Mouse (Mus musculus): ENCODE data around the gene Cntnap4. TPM values are rescaled to one million over a fixed set of nuclear protein-coding genes. Genes with fewer than 3 reads are reported as not detected.

Cntnap4 gene
- total and polyA plus RNA-seq, 3 experiments: not detected

GRCm38 (mm10) chr8:112803058-112803457 is 233.2 kb downstream of the Cntnap4 start:
- no peaks in the 10 kb centered on the region for H3K27me3 ChIP-seq (ENCODE audit: control insufficient read depth in 1 of 2, insufficient read depth in 2 of 2, low read length in 2 of 2)
- no peak overlapping the region for H3K4me3 ChIP-seq (ENCODE audit: control insufficient read depth in 1 of 2, insufficient read depth in 1 of 2, low read depth in 2 of 2, low read length in 2 of 2)
- TF ChIP-seq MYC (IDR thresholded peaks at IDR 0.05; ENCODE audit: low read depth, low read length): no peak
- no peak for TF ChIP-seq KAT2A (conservative IDR thresholded peaks at IDR 0.05; ENCODE audit: low read depth, low read length)
- TF ChIP-seq GABPA (IDR thresholded peaks at IDR 0.05; ENCODE audit: low read depth, low read length): no peak
- no peak for TF ChIP-seq ZNF384 (IDR thresholded peaks at IDR 0.05; ENCODE audit: low read depth, low read length)
- no peak for TF ChIP-seq BHLHE40 (IDR thresholded peaks at IDR 0.05; ENCODE audit: borderline replicate concordance, low read depth, low read length)
- TF ChIP-seq MAX (IDR thresholded peaks at IDR 0.05; ENCODE audit: low read length): no peak
- no peak for TF ChIP-seq SMC3 (IDR thresholded peaks at IDR 0.05; ENCODE audit: low read depth, low read length)
- no peak for TF ChIP-seq CHD2 (IDR thresholded peaks at IDR 0.05; ENCODE audit: low read length)
- TF ChIP-seq UBTF (IDR thresholded peaks at IDR 0.05; ENCODE audit: borderline replicate concordance, insufficient read depth, low read depth, low read length): no peak
- TF ChIP-seq POLR2AphosphoS2 (IDR thresholded peaks at IDR 0.05; ENCODE audit: low read length): no peak
- TF ChIP-seq ZC3H11A (IDR thresholded peaks at IDR 0.05; ENCODE audit: low read depth, low read length): no peak
- TF ChIP-seq RCOR1 (IDR thresholded peaks at IDR 0.05; ENCODE audit: low read depth, low read length): no peak
- no peak for TF ChIP-seq NELFE (IDR thresholded peaks at IDR 0.05; ENCODE audit: low read depth, low read length)
- TF ChIP-seq RAD21 (IDR thresholded peaks at IDR 0.05; ENCODE audit: low read depth, low read length): no peak
- no peak for TF ChIP-seq TCF12 (IDR thresholded peaks at IDR 0.05; ENCODE audit: low read depth, low read length)
- no peak for TF ChIP-seq SIN3A (IDR thresholded peaks at IDR 0.05; ENCODE audit: low read length)
- no peak for TF ChIP-seq MYB (IDR thresholded peaks at IDR 0.05; ENCODE audit: low read depth, low read length)
- TF ChIP-seq POLR2AphosphoS5 (IDR thresholded peaks at IDR 0.05; ENCODE audit: borderline replicate concordance, low read depth, low read length): no peak
- TF ChIP-seq MXI1 (IDR thresholded peaks at IDR 0.05; ENCODE audit: low read depth, low read length): no peak
- no peak for TF ChIP-seq USF2 (IDR thresholded peaks at IDR 0.05; ENCODE audit: borderline replicate concordance in 1 of 2, insufficient read depth in 1 of 2, low read depth in 1 of 2, low read length in 2 of 2)
- H3K36me3 ChIP-seq (ENCODE audit: control insufficient read depth in 1 of 2, insufficient read depth in 2 of 2, low read length in 2 of 2): no peaks in the 10 kb centered on the region
- no peak overlapping the region for H3K27ac ChIP-seq (ENCODE audit: control insufficient read depth, low read depth, low read length)
- no peaks in the 10 kb centered on the region for H3K79me2 ChIP-seq (ENCODE audit: control insufficient read depth, insufficient read depth, low read length, poor library complexity)
- H3K9ac ChIP-seq (ENCODE audit: control insufficient read depth, low read depth, low read length, poor library complexity, severe bottlenecking): no peak overlapping the region
- H3K4me1 ChIP-seq (ENCODE audit: control insufficient read depth in 1 of 2, insufficient read depth in 2 of 2, low read length in 2 of 2): no peaks in the 10 kb centered on the region
- no peak for DNase-seq (ENCODE audit: low read depth, low spot score)
- H3K9me3 ChIP-seq (replicated peaks; ENCODE audit: insufficient read depth, low read length): no peaks in the 10 kb centered on the region

GRCm38 (mm10) chr8:112809382-112809781 is 239.5 kb downstream of the Cntnap4 start:
- Histone ChIP-seq H3K36me3 (ENCODE audit: control insufficient read depth in 1 of 2, insufficient read depth in 2 of 2, low read length in 2 of 2) (no peaks in the 10 kb centered on the region), H3K4me1 (ENCODE audit: control insufficient read depth in 1 of 2, insufficient read depth in 2 of 2, low read length in 2 of 2) (no peaks in the 10 kb centered on the region), H3K27me3 (ENCODE audit: control insufficient read depth in 1 of 2, insufficient read depth in 2 of 2, low read length in 2 of 2) (no peaks in the 10 kb centered on the region), H3K9me3 (replicated peaks; ENCODE audit: insufficient read depth, low read length) (no peaks in the 10 kb centered on the region), H3K27ac (ENCODE audit: control insufficient read depth, low read depth, low read length) (no peak overlapping the region), H3K79me2 (ENCODE audit: control insufficient read depth, insufficient read depth, low read length, poor library complexity) (no peaks in the 10 kb centered on the region), H3K9ac (ENCODE audit: control insufficient read depth, low read depth, low read length, poor library complexity, severe bottlenecking) (no peak overlapping the region), H3K4me3 (ENCODE audit: control insufficient read depth in 1 of 2, insufficient read depth in 1 of 2, low read depth in 2 of 2, low read length in 2 of 2) (no peak overlapping the region)
- no peak for TF ChIP-seq SMC3 (IDR thresholded peaks at IDR 0.05; ENCODE audit: low read depth, low read length)
- TF ChIP-seq CHD2 (IDR thresholded peaks at IDR 0.05; ENCODE audit: low read length): no peak
- TF ChIP-seq MYC (IDR thresholded peaks at IDR 0.05; ENCODE audit: low read depth, low read length): no peak
- TF ChIP-seq JUND (IDR thresholded peaks at IDR 0.05; ENCODE audit: low read depth, low read length): no peak
- TF ChIP-seq ZC3H11A (IDR thresholded peaks at IDR 0.05; ENCODE audit: low read depth, low read length): no peak
- TF ChIP-seq UBTF (IDR thresholded peaks at IDR 0.05; ENCODE audit: borderline replicate concordance, insufficient read depth, low read depth, low read length): no peak
- TF ChIP-seq E2F4 (IDR thresholded peaks at IDR 0.05; ENCODE audit: borderline replicate concordance, low read depth, low read length): no peak
- no peak for DNase-seq (ENCODE audit: low read depth, low spot score)
